Mouse (Mus musculus) cerebellum, postnatal 4 days (tissue): ENCODE data around the gene Gcdh.

Experiments used
- DNase-seq, 2 experiments: peaks; one replicate each; pipeline ENCODE4 v3.0.0; 2022; ENCODE audit warnings: low spot score in 2 of 2, mixed read lengths in 1 of 2

The Gcdh gene

GRCm38 (mm10) chr8:84872309-84872965, 21.3 kb downstream of the Gcdh start:
- peak in 1 of 2 experiments; percentile 24 for DNase-seq

GRCm38 (mm10) chr8:84871376-84872308, 22.1 kb downstream of the Gcdh start, which contains the start of gene Syce2:
Gene Syce2 (plus strand): TSS chr8:84872111.
- DNase-seq: peak; percentile 37 to 68

GRCm38 (mm10) chr8:84856864-84857441, 36.8 kb downstream of the Gcdh start, which contains the start of gene Farsa:
Gene Farsa (plus strand): TSS chr8:84856989.
- peak; percentile 79 to 89 for DNase-seq

- DNase-seq: no peak
Measured at GRCm38 (mm10) chr8:84856434-84856833, 37.3 kb downstream of the Gcdh start.

GRCm38 (mm10) chr8:84847684-84848435, 45.9 kb downstream of the Gcdh start:
- DNase-seq: no peak

GRCm38 (mm10) chr8:84846722-84847572, 46.8 kb downstream of the Gcdh start, which contains the start of gene Calr:
Gene Calr (minus strand): TSS chr8:84846934.
- DNase-seq: peak; percentile 98 to 99

- no peak for DNase-seq
Measured at GRCm38 (mm10) chr8:84846094-84846721, 47.5 kb downstream of the Gcdh start.

- DNase-seq: peak in 1 of 2 experiments; percentile 64
Measured at GRCm38 (mm10) chr8:84845355-84846093, 48.2 kb downstream of the Gcdh start.

- no peak for DNase-seq
Measured at GRCm38 (mm10) chr8:84844397-84845070, 49.2 kb downstream of the Gcdh start.

- no peak for DNase-seq
Measured at GRCm38 (mm10) chr8:84841514-84841913, 52.2 kb downstream of the Gcdh start.

- DNase-seq: peak; percentile 82 to 90
Measured at GRCm38 (mm10) chr8:84840248-84840999, 53.3 kb downstream of the Gcdh start, which contains the start of gene Rad23a. Gene Rad23a (minus strand): TSS chr8:84840665.

GRCm38 (mm10) chr8:84839875-84840247, 53.9 kb downstream of the Gcdh start:
- no peak for DNase-seq

- DNase-seq: no peak
Measured at GRCm38 (mm10) chr8:84839411-84839810, 54.3 kb downstream of the Gcdh start.

GRCm38 (mm10) chr8:84838513-84838912, 55.2 kb downstream of the Gcdh start:
- DNase-seq: no peak

- no peak for DNase-seq
Measured at GRCm38 (mm10) chr8:84837912-84838470, 55.7 kb downstream of the Gcdh start.

- no peak for DNase-seq
Measured at GRCm38 (mm10) chr8:84837149-84837911, 56.4 kb downstream of the Gcdh start.
